Mouse (Mus musculus) heart, adult 2 months (tissue): ENCODE measurements around the gene Dnajc8. TPM values are rescaled to one million over a fixed set of nuclear protein-coding genes. Genes with fewer than 3 reads are reported as not detected.

Source experiments
- DNase-seq, 2 experiments: peaks; one replicate each; pipeline ENCODE4 v3.0.0; 2021
- H3K27ac ChIP-seq: fragments of 200-600 bp; 2 replicates; pipeline ENCODE4 v1.8.1; 2022
- H3K27me3 ChIP-seq: fragments of 200-500 bp; 2 replicates; pipeline ENCODE4 v1.6.1; 2012; ENCODE audit warnings: mild to moderate bottlenecking, low read length, inconsistent platforms, mixed read lengths; ENCODE audit not compliant: control insufficient read depth, insufficient read depth
- H3K36me3 ChIP-seq: fragments of 200-500 bp; 2 replicates; pipeline ENCODE4 v1.6.1; 2012; ENCODE audit warnings: low read length, inconsistent platforms; ENCODE audit not compliant: control insufficient read depth, insufficient read depth
- H3K4me1 ChIP-seq: fragments of 200-500 bp; 2 replicates; pipeline ENCODE4 v1.6.1; 2011; ENCODE audit warnings: low read length; ENCODE audit not compliant: control insufficient read depth, insufficient read depth
- H3K4me3 ChIP-seq: fragments of 200-600 bp; 2 replicates; pipeline ENCODE4 v1.8.1; 2022
- H3K79me2 ChIP-seq: fragments of 200-500 bp; replicated peaks from 2 replicates; pipeline ENCODE4 v1.6.1; 2012; ENCODE audit warnings: mild to moderate bottlenecking, inconsistent platforms, low read length, moderate library complexity, mixed read lengths; ENCODE audit not compliant: control insufficient read depth, insufficient read depth
- H3K9ac ChIP-seq: fragments of 200-500 bp; 2 replicates; pipeline ENCODE4 v1.6.1; 2012; ENCODE audit warnings: low read depth, mild to moderate bottlenecking, control low read depth, inconsistent platforms, low read length, mixed read lengths
- CTCF ChIP-seq: fragments of 200-600 bp; IDR thresholded peaks from 2 replicates; pipeline ENCODE4 v1.8.1; 2022; ENCODE audit warnings: antibody characterized with exemption, mild to moderate bottlenecking, moderate library complexity
- EP300 ChIP-seq: fragments of 200-500 bp; IDR thresholded peaks from 2 replicates; pipeline ENCODE4 v1.6.1; 2011; ENCODE audit warnings: low read depth, low read length, control low read depth; ENCODE audit not compliant: insufficient read depth
- POLR2A ChIP-seq: fragments of 200-500 bp; IDR thresholded peaks from 2 replicates; pipeline ENCODE4 v1.6.1; 2011; ENCODE audit warnings: mild to moderate bottlenecking, low read depth, low read length, control low read depth; ENCODE audit not compliant: insufficient read depth
- WGBS: fragments of 180-500 bp; shearing (Covaris S2); methylation state at CpG from one replicate; pipeline ENCODE4 v1.1.7; 2018; 5-methylcytosine and 5-hydroxymethylcytosine counted together
- intact Hi-C: fragments of 180-260 bp; cut with DNase I; formaldehyde crosslinking; loops from one replicate; pipeline ENCODE4 v1.15.1; 2025
- polyA plus RNA-seq: library from polyadenylated mRNA; depleted of rRNA; stranded (reverse); fragments of >200 nt; gene quantifications from 2 replicates; pipeline ENCODE4 v1.2.3, GENCODE M21; 2012
- total RNA-seq, 2 experiments: library from RNA; stranded (reverse); gene quantifications; 2 replicates each; pipeline ENCODE4 v1.2.3; 2021

Dnajc8 gene
- total and polyA plus RNA-seq, 3 experiments: 29.1 to 58.8 (median 53.3) TPM

- H3K4me3 ChIP-seq: no peak overlapping the region
- no peaks in the 10 kb centered on the region for H3K27me3 ChIP-seq
- peak overlapping the region; percentile 12; the same call in 1 of the 2 replicates for H3K27ac ChIP-seq
- no peaks in the 10 kb centered on the region; the same call in none of the 2 replicates for H3K4me1 ChIP-seq
- TF ChIP-seq CTCF (no peak), EP300 (no peak), POLR2A (no peak)
- intact Hi-C loops: no loop called here
- no peaks in the 10 kb centered on the region for H3K36me3 ChIP-seq
- H3K9ac ChIP-seq: no peak overlapping the region
- DNase-seq: peak in 1 of 2 experiments; percentile 41
- no peaks in the 10 kb centered on the region for H3K79me2 ChIP-seq
- WGBS: 55% methylated on average over 6 of the region's 6 CpGs
Observed at GRCm38 (mm10) chr4:132491748-132492147, 43.6 kb upstream of the Dnajc8 start.

- H3K36me3 ChIP-seq: no peaks in the 10 kb centered on the region
- H3K4me1 ChIP-seq: no peaks in the 10 kb centered on the region; the same call in none of the 2 replicates
- TF ChIP-seq EP300 (no peak), POLR2A (no peak), CTCF (no peak)
- WGBS: 36% methylated on average over 10 of the region's 10 CpGs
- H3K27me3 ChIP-seq: no peaks in the 10 kb centered on the region
- no peaks in the 10 kb centered on the region for H3K79me2 ChIP-seq
- H3K4me3 ChIP-seq: no peak overlapping the region
- H3K27ac ChIP-seq: peak overlapping the region; percentile 12; the same call in 1 of the 2 replicates
- H3K9ac ChIP-seq: no peak overlapping the region
- intact Hi-C loops: no loop called here
- peak; percentile 53 to 56 for DNase-seq
Observed at GRCm38 (mm10) chr4:132492178-132493060, 42.9 kb upstream of the Dnajc8 start.

GRCm38 (mm10) chr4:132494271-132494918, 41.0 kb upstream of the Dnajc8 start:
- intact Hi-C loops: no loop called here
- no peak overlapping the region for H3K27ac ChIP-seq
- H3K4me3 ChIP-seq: no peak overlapping the region
- DNase-seq: peak in 1 of 2 experiments; percentile 42
- H3K4me1 ChIP-seq: no peaks in the 10 kb centered on the region; the same call in 1 of the 2 replicates
- no peaks in the 10 kb centered on the region for H3K27me3 ChIP-seq
- TF ChIP-seq POLR2A: no peak
- TF ChIP-seq EP300: no peak
- TF ChIP-seq CTCF: no peak
- H3K36me3 ChIP-seq: no peaks in the 10 kb centered on the region
- 86% methylated on average over 20 of the region's 20 CpGs for WGBS
- no peak overlapping the region for H3K9ac ChIP-seq
- H3K79me2 ChIP-seq: no peaks in the 10 kb centered on the region

- no peak overlapping the region for H3K27ac ChIP-seq
- H3K36me3 ChIP-seq: no peaks in the 10 kb centered on the region
- no peak for TF ChIP-seq POLR2A
- no peak for TF ChIP-seq CTCF
- no peak for TF ChIP-seq EP300
- WGBS: 95% methylated on average over 6 of the region's 6 CpGs
- H3K4me3 ChIP-seq: no peak overlapping the region
- no peaks in the 10 kb centered on the region; the same call in 1 of the 2 replicates for H3K79me2 ChIP-seq
- H3K4me1 ChIP-seq: no peaks in the 10 kb centered on the region
- DNase-seq: no peak
- no peak overlapping the region for H3K9ac ChIP-seq
- no peaks in the 10 kb centered on the region for H3K27me3 ChIP-seq
- intact Hi-C loops: no loop called here
Observed at GRCm38 (mm10) chr4:132501639-132502038, 33.7 kb upstream of the Dnajc8 start.

- Histone ChIP-seq H3K27me3 (no peaks in the 10 kb centered on the region), H3K4me1 (no peaks in the 10 kb centered on the region), H3K36me3 (no peaks in the 10 kb centered on the region), H3K27ac (no peak overlapping the region), H3K9ac (no peak overlapping the region), H3K4me3 (no peak overlapping the region), H3K79me2 (no peaks in the 10 kb centered on the region; the same call in 1 of the 2 replicates)
- no peak for DNase-seq
- TF ChIP-seq CTCF (no peak), POLR2A (no peak), EP300 (no peak)
- WGBS: 82% methylated on average over 11 of the region's 11 CpGs
- intact Hi-C loops: no loop called here
Observed at GRCm38 (mm10) chr4:132503344-132503743, 32.0 kb upstream of the Dnajc8 start.
